Mouse (Mus musculus): ENCODE results near the gene Wdr64.

DNA sequence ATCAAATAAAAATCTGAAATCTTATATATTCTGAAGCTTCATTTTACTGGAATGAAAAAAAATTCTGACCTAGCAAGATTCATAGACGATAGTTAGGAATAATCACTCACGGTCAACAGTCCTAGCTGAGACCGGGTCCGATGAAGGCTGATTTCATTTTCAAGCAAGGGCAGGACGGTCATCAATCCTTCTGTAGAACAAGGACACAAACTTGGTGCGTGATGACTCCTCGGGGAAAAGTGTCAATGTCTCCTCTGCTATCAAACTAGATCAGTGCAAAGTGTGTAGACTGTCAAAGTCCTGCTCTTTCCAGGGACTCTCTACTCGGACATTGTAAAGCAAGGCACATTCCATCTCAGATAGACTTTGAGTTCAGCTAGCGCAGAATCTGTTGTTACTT lies 18.4 kb downstream of the Wdr64 start:
- no peak for TF ChIP-seq GATA1 (IDR thresholded peaks at IDR 0.05; ENCODE audit: low read length)
- no peak for TF ChIP-seq TAL1 (IDR thresholded peaks at IDR 0.05; ENCODE audit: low read length)
